In the genomic region with DNA sequence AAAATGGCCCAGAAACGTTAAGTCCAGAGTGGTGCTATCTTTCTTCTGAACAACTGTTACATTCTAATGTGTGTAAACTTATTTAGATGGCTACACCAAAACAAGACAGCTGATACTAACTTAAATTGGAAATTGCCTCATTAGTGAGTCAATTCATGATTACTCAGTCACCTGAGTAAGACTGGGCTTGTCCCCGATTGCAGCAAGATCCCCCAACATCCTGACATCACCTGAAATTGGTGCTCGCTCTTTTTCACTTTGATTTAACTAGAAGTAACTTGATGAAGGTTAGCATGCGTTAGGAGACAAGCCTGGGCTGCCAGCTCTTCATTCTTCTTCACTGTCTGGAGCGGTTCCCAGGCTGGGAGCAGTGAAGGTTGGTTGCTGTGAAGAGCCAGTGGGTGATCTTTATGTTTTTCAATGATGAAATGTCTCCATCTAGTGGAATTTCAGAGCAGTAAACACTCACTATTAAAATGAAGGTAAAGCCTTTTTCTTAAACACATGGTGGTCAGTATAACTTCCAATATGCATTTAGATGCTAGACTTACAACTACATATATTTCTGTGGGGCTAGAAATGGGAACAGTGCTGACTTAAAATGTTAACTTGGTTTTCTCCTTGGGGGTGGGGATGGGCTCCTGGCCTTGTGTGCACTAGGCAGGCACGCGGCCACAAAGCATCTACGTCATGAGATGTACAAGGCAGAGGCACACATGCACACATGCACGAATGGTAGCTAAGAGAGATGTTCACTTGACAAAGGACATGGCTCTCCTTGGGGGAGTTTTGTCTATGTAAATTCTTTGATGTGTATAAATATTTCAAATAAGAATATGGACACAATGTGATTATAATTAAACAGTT, we compare ENCODE assay signal across 8 mouse cellular contexts.
DNase-seq lines count a peak whose midpoint lies in the region; ATAC-seq and TF ChIP-seq lines count a peak whose summit lies in the region.

No protein-coding gene starts in this region.

- TF ChIP-seq POLR2A in ES-Bruce4 (IDR thresholded peaks at IDR 0.05; ENCODE audit: insufficient read depth, low read length): no peak

- H3K27me3 ChIP-seq in ES-Bruce4 (ENCODE audit: control insufficient read depth, insufficient read depth, low read length, poor library complexity, severe bottlenecking): no peaks in the 10 kb centered on the region
- no peaks in the 10 kb centered on the region for H3K27me3 ChIP-seq in intestine, embryonic 16.5 days (replicated peaks; ENCODE audit: control insufficient read depth, insufficient read depth, low read length)
- no peaks in the 10 kb centered on the region for H3K27me3 ChIP-seq in liver, embryonic 14.5 days (ENCODE audit: control insufficient read depth, insufficient read depth, low read length)
- H3K27me3 ChIP-seq in neural tube, embryonic 15.5 days (replicated peaks): no peaks in the 10 kb centered on the region

- H3K4me2 ChIP-seq in intestine, embryonic 16.5 days (ENCODE audit: low read depth, low read length): no peak overlapping the region
- H3K4me2 ChIP-seq in liver, embryonic 14.5 days (ENCODE audit: low read depth): no peak overlapping the region
- no peak overlapping the region for H3K4me2 ChIP-seq in neural tube, embryonic 15.5 days

- 57% methylated on average over 9 of the region's 9 CpGs for WGBS in intestine, embryonic 16.5 days
- 65% methylated on average over 9 of the region's 9 CpGs for WGBS in liver, embryonic 14.5 days (ENCODE audit: insufficient replicate concordance)
- WGBS in neural tube, embryonic 15.5 days: 41% methylated on average over 9 of the region's 9 CpGs

- peak; percentile 92 for ATAC-seq in frontal cortex, adult (ENCODE audit: low TSS enrichment)
- peak; percentile 64 for ATAC-seq in intestine, embryonic 16.5 days
- ATAC-seq in liver, embryonic 14.5 days (ENCODE audit: insufficient read depth): no peak
- ATAC-seq in neural tube, embryonic 15.5 days (ENCODE audit: low FRiP score): peak; percentile 84

- TF ChIP-seq CTCF in ES-Bruce4 (IDR thresholded peaks at IDR 0.05; ENCODE audit: low read depth, low read length): peak; percentile 37
- TF ChIP-seq CTCF in liver, embryonic 14.5 days (IDR thresholded peaks at IDR 0.05; ENCODE audit: low read depth): peak; percentile 48

- no peaks in the 10 kb centered on the region for H3K9me3 ChIP-seq in ES-Bruce4 (replicated peaks; ENCODE audit: control insufficient read depth, insufficient read depth, low read length, poor library complexity, severe bottlenecking)
- H3K9me3 ChIP-seq in intestine, embryonic 16.5 days (ENCODE audit: control insufficient read depth, low read length): no peaks in the 10 kb centered on the region
- H3K9me3 ChIP-seq in liver, embryonic 14.5 days (ENCODE audit: control insufficient read depth, low read length): no peaks in the 10 kb centered on the region
- no peaks in the 10 kb centered on the region for H3K9me3 ChIP-seq in neural tube, embryonic 15.5 days (replicated peaks)

- H3K27ac ChIP-seq in ES-Bruce4 (ENCODE audit: insufficient read depth, low read length): no peak overlapping the region
- H3K27ac ChIP-seq in intestine, embryonic 16.5 days (ENCODE audit: low read length): no peak overlapping the region
- H3K27ac ChIP-seq in liver, embryonic 14.5 days: no peak overlapping the region
- peak overlapping the region; percentile 58 for H3K27ac ChIP-seq in neural tube, embryonic 15.5 days (replicated peaks)

- no peaks in the 10 kb centered on the region for H3K4me1 ChIP-seq in ES-Bruce4 (ENCODE audit: control insufficient read depth, insufficient read depth, low read length)
- peaks cover 15% of the 10 kb centered on the region for H3K4me1 ChIP-seq in intestine, embryonic 16.5 days (ENCODE audit: control insufficient read depth, insufficient read depth, low read length)
- H3K4me1 ChIP-seq in liver, embryonic 14.5 days (replicated peaks; ENCODE audit: control insufficient read depth in 2 of 2, insufficient read depth in 2 of 2, low read length in 1 of 2): no peaks in the 10 kb centered on the region
- peaks cover 82% of the 10 kb centered on the region for H3K4me1 ChIP-seq in neural tube, embryonic 15.5 days

- no peaks in the 10 kb centered on the region for H3K36me3 ChIP-seq in ES-Bruce4 (ENCODE audit: control insufficient read depth, insufficient read depth, low read length, poor library complexity, severe bottlenecking)
- H3K36me3 ChIP-seq in intestine, embryonic 16.5 days (ENCODE audit: control insufficient read depth, insufficient read depth, low read length): peaks cover 12% of the 10 kb centered on the region; the same call in 1 of the 2 replicates
- no peaks in the 10 kb centered on the region for H3K36me3 ChIP-seq in liver, embryonic 14.5 days (replicated peaks; ENCODE audit: control insufficient read depth, insufficient read depth, low read depth)
- H3K36me3 ChIP-seq in neural tube, embryonic 15.5 days: peaks cover 9% of the 10 kb centered on the region

- no peak overlapping the region for H3K9ac ChIP-seq in ES-Bruce4 (ENCODE audit: low read depth, poor library complexity, severe bottlenecking)
- H3K9ac ChIP-seq in intestine, embryonic 16.5 days (ENCODE audit: low read depth, low read length): no peak overlapping the region
- no peak overlapping the region for H3K9ac ChIP-seq in liver, embryonic 14.5 days (replicated peaks)
- no peak overlapping the region for H3K9ac ChIP-seq in neural tube, embryonic 15.5 days (replicated peaks)

- TF ChIP-seq EP300 in ES-Bruce4 (IDR thresholded peaks at IDR 0.05; ENCODE audit: insufficient read depth, low read depth, low read length): no peak
- TF ChIP-seq EP300 in liver, embryonic 14.5 days (IDR thresholded peaks at IDR 0.05; ENCODE audit: low read depth): no peak

- no peak overlapping the region for H3K4me3 ChIP-seq in ES-Bruce4 (ENCODE audit: low read depth, low read length)
- no peak overlapping the region for H3K4me3 ChIP-seq in intestine, embryonic 16.5 days (ENCODE audit: low read length)
- H3K4me3 ChIP-seq in liver, embryonic 14.5 days (ENCODE audit: insufficient read depth in 1 of 2, low read depth in 2 of 2, low read length in 2 of 2): no peak overlapping the region
- no peak overlapping the region for H3K4me3 ChIP-seq in neural tube, embryonic 15.5 days (replicated peaks)

- DNase-seq in 3134 (ENCODE audit: extremely low read depth, insufficient read length, low spot score): peak; percentile 22
- peak; percentile 80 for DNase-seq in cerebellum, adult 11-12 months
- peak in 1 of 3 experiments; percentile 7 for DNase-seq in liver, embryonic 14.5 days (ENCODE audit: low read depth in 3 of 3, low spot score in 3 of 3)
- DNase-seq in spleen, postnatal 4 days (ENCODE audit: low spot score in 2 of 2): no peak

Comparison
In these comparisons a context has a peak if more than half of its experiments do, and no peak if none do; other contexts are left out.
1. DNase-seq: peak in 3134 (single experiment) and cerebellum, adult 11-12 months (single experiment); none in spleen, postnatal 4 days (0 of 2).